Mouse (Mus musculus): ENCODE measurements around the gene Rasgrp3. TPM values are rescaled to one million over a fixed set of nuclear protein-coding genes. Genes with fewer than 3 reads are reported as not detected.

Rasgrp3 gene
- polyA plus RNA-seq, 1 experiment from 2014 or later = 5.5 TPM

DNA sequence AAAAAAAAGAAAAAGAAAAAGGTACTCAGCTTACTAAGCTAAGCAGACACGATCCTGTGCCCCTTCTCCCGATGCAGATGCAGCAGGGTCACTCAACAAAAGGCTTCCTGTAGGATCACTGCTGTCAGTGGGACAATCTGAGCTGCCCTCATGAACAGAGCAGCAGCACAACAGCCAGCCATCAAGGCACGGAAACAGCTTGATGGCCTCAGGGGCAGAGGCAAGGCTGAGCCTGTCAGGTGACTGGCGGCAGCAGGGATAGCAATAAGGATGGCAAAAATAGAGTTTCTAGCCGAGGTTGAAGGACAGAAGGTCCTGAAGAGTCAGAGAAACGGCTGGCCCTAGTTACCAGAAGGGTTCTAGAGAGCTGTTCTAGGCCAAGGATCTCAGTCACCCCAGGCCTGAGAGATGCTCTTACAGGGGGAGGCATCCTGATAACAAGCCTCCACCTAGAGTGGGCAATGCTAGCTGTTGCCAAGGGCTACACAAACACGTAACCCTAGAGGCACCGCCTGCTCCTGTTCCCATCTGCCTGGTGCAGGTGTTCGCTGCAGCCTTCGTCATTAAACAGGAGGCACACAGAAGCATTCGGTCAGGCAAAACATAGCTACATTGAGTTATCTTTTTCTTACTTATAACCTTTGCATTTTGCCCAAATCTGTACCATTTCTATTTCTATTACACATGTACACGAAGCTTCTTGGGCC is 98.8 kb downstream of the Rasgrp3 start:
- H3K9ac ChIP-seq (replicated peaks) = no peak overlapping the region
- 78% methylated on average over 12 of the region's 12 CpGs for WGBS
- H3K9me3 ChIP-seq = no peaks in the 10 kb centered on the region
- no peaks in the 10 kb centered on the region for H3K27me3 ChIP-seq
- peak; percentile 50 for ATAC-seq
- H3K27ac ChIP-seq = no peak overlapping the region
- peaks cover 32% of the 10 kb centered on the region for H3K36me3 ChIP-seq
- H3K4me1 ChIP-seq (replicated peaks) = no peaks in the 10 kb centered on the region
- no peak overlapping the region for H3K4me2 ChIP-seq (replicated peaks)
- H3K4me3 ChIP-seq (replicated peaks) = no peak overlapping the region

DNA sequence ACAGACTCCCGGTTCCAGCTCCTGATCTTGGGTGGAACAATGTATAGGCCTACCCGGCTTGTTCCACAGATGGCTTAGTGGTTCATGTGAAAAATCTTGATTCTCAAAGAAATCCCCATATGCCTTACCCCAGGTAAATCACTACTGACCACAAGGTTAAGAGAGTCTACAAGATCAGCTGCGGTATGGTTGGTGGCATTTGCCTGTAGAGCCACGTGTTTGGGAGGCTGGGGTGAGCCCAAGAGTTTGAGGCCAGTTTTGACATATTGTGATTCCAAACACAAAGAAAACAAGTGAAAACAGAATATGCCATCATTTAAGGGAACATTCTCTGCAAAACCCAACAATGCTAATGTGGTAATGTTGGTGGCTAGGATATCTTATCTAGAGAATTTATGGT is 99.9 kb downstream of the Rasgrp3 start:
- WGBS = 94% methylated on average over 4 of the region's 4 CpGs
- Histone ChIP-seq H3K9ac (replicated peaks) (no peak overlapping the region), H3K27me3 (no peaks in the 10 kb centered on the region), H3K36me3 (peaks cover 31% of the 10 kb centered on the region), H3K4me3 (replicated peaks) (no peak overlapping the region), H3K9me3 (no peaks in the 10 kb centered on the region), H3K4me2 (replicated peaks) (no peak overlapping the region), H3K4me1 (replicated peaks) (no peaks in the 10 kb centered on the region), H3K27ac (no peak overlapping the region)
- ATAC-seq = no peak

DNA sequence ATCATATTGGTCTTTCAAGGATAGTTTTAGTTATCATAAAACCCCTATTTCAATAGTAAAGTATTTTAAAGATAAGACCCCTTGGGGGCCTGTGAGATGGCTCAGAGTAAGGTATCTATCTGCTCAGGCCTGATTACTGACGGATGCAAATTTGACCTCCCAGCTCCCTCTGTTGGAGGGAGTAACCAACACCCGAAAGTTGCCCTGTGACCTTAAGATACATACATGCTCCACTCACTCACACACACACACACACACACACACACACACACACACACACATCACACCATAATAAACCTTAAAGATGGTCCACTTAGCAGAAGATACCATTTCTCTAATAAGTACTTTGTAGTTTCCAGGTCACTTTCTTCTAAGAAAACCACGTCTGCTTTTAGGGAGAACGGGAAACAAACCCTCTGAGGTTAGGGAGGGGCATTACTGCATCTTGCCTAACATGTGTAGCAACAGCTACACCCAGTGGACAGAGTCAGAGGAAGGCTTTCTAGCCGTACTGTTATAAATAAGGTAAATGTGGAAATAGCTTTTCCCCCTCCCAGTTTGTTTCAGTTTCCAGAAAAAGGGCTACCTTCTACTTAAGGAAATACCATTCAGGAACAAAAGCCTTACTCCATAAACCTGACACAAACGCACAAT is 100.8 kb downstream of the Rasgrp3 start:
- WGBS = 43% methylated on average over 6 of the region's 6 CpGs
- ATAC-seq = 0 out of 2 replicates have a peak, but pooled peaks have one; percentile 60
- Histone ChIP-seq H3K27me3 (no peaks in the 10 kb centered on the region), H3K9ac (replicated peaks) (no peak overlapping the region), H3K27ac (no peak overlapping the region), H3K4me1 (replicated peaks) (no peaks in the 10 kb centered on the region), H3K4me3 (replicated peaks) (no peak overlapping the region), H3K9me3 (no peaks in the 10 kb centered on the region), H3K4me2 (replicated peaks) (no peak overlapping the region), H3K36me3 (peaks cover 31% of the 10 kb centered on the region)

- H3K9ac ChIP-seq (replicated peaks) = no peak overlapping the region
These were observed 101.4 kb downstream of the Rasgrp3 start for GRCm38 (mm10) chr17:75537050-75537445.

GRCm38 (mm10) chr17:75538431-75538830 is 102.7 kb downstream of the Rasgrp3 start:
- 96% methylated on average over 12 of the region's 12 CpGs for WGBS
- H3K36me3 ChIP-seq = peaks cover 46% of the 10 kb centered on the region
- H3K4me2 ChIP-seq (replicated peaks) = no peak overlapping the region
- H3K9ac ChIP-seq (replicated peaks) = no peak overlapping the region
- H3K4me3 ChIP-seq (replicated peaks) = no peak overlapping the region
- no peaks in the 10 kb centered on the region for H3K27me3 ChIP-seq
- H3K9me3 ChIP-seq = no peaks in the 10 kb centered on the region
- no peak overlapping the region for H3K27ac ChIP-seq
- no peaks in the 10 kb centered on the region for H3K4me1 ChIP-seq (replicated peaks)
- no peak for ATAC-seq

More at GRCm38 (mm10) chr17:75537050-75537445, 101.4 kb downstream of the Rasgrp3 start:
- WGBS = 94% methylated on average over 7 of the region's 7 CpGs
- ATAC-seq = no peak
- Histone ChIP-seq H3K9me3 (no peaks in the 10 kb centered on the region), H3K27ac (no peak overlapping the region), H3K4me2 (replicated peaks) (no peak overlapping the region), H3K4me1 (replicated peaks) (no peaks in the 10 kb centered on the region), H3K4me3 (replicated peaks) (no peak overlapping the region), H3K27me3 (no peaks in the 10 kb centered on the region), H3K36me3 (peaks cover 36% of the 10 kb centered on the region)

GRCm38 (mm10) chr17:75539130-75539529 is 103.4 kb downstream of the Rasgrp3 start:
- Histone ChIP-seq H3K9ac (replicated peaks) (no peak overlapping the region), H3K4me3 (replicated peaks) (no peak overlapping the region), H3K27ac (no peak overlapping the region), H3K4me2 (replicated peaks) (no peak overlapping the region), H3K27me3 (no peaks in the 10 kb centered on the region), H3K4me1 (replicated peaks) (no peaks in the 10 kb centered on the region), H3K9me3 (no peaks in the 10 kb centered on the region), H3K36me3 (peaks cover 52% of the 10 kb centered on the region)
- WGBS = 94% methylated on average over 6 of the region's 6 CpGs
- no peak for ATAC-seq

DNA sequence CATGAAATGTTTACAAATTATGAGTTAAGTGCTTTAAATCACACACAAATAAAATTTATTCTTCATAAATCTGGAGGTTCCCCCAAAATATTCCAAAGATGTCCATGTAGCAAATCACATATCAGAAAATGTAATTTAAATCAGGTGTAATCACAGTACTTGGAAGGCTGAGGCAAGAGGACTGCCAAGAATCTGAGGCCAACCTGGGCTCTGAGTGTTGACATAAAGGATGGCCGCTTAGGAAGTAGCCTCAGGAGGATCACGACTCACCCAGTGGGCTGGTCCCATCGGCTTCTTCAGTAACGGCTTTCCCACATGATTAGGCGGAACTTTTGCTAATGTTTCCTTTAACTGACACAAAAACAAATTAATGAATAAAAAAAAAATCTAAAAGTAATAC is 104.1 kb downstream of the Rasgrp3 start:
- 96% methylated on average over 5 of the region's 5 CpGs for WGBS
- no peak for ATAC-seq
- peaks cover 59% of the 10 kb centered on the region for H3K36me3 ChIP-seq

DNA sequence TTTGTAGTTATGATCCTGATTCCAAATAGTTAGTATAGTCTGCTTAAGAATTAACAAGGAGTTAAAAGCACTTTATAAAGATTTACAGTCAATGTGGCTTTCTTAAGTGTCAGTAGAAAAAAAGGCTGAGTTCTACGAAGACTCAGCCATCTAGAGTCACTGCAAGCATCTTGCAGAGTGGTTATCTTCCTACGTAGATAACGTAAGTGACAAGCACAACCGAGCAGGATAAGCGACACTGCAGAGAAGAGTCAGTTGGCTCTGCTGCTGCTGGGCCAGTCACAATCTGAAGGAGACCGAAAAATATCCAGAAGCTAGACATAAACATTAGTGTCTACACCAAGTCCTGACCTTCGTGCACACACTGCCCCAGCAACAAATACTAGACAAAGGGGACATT is 107.7 kb downstream of the Rasgrp3 start:
- H3K36me3 ChIP-seq = peaks cover 62% of the 10 kb centered on the region
- H3K9ac ChIP-seq (replicated peaks) = no peak overlapping the region
- H3K27ac ChIP-seq = no peak overlapping the region
- WGBS = 95% methylated on average over 7 of the region's 7 CpGs
- no peaks in the 10 kb centered on the region for H3K27me3 ChIP-seq
- no peak overlapping the region for H3K4me3 ChIP-seq (replicated peaks)
- ATAC-seq = no peak
- no peaks in the 10 kb centered on the region for H3K4me1 ChIP-seq (replicated peaks)
- no peaks in the 10 kb centered on the region for H3K9me3 ChIP-seq
- H3K4me2 ChIP-seq (replicated peaks) = no peak overlapping the region

More for the DNA sequence above, 104.1 kb downstream of the Rasgrp3 start:
- H3K4me1 ChIP-seq (replicated peaks) = no peaks in the 10 kb centered on the region
- H3K4me3 ChIP-seq (replicated peaks) = no peak overlapping the region
- H3K4me2 ChIP-seq (replicated peaks) = no peak overlapping the region
- H3K27ac ChIP-seq = no peak overlapping the region
- no peaks in the 10 kb centered on the region for H3K9me3 ChIP-seq
- no peak overlapping the region for H3K9ac ChIP-seq (replicated peaks)
- H3K27me3 ChIP-seq = no peaks in the 10 kb centered on the region

- Histone ChIP-seq H3K9ac (replicated peaks) (no peak overlapping the region), H3K4me3 (replicated peaks) (no peak overlapping the region), H3K4me1 (replicated peaks) (no peaks in the 10 kb centered on the region), H3K4me2 (replicated peaks) (no peak overlapping the region), H3K36me3 (peaks cover 53% of the 10 kb centered on the region), H3K27ac (no peak overlapping the region), H3K9me3 (no peaks in the 10 kb centered on the region), H3K27me3 (no peaks in the 10 kb centered on the region)
- WGBS = 91% methylated on average over 7 of the region's 7 CpGs
- ATAC-seq = no peak
These were observed 108.6 kb downstream of the Rasgrp3 start for GRCm38 (mm10) chr17:75544262-75544661.

DNA sequence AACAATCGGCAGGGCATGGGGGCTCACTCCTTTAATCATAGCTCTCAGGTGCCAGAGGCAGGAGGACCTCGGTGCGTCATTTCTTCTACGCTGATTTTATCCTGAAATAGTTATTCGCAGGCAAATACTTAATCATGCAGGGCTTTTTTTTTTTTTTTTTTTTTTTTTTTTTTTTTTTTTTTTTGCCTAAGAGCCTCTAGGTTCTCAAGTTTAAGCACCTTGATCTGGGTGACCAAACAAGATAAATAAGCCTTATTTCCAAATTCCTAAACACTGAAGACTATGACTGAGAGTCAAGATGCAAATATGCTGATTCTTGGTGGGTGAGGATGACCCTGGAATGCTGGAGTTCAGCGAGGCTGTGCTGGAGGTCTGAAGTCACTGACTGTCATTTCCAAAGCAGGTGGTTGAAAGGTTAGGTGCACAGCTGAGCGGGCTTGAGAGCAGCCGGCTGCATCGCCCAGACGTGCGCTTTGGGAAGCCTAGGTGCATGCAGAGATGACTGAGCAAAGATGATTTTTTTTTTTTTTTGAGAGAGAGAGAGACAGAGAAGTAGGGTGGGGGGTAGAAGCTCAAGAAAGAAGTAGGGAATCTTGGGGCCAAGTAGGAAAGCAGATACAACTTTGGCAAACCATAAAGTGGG is 115.2 kb downstream of the Rasgrp3 start:
- Histone ChIP-seq H3K9ac (replicated peaks) (peak overlapping the region; percentile 86), H3K27ac (no peak overlapping the region), H3K4me3 (replicated peaks) (peak overlapping the region; percentile 88), H3K4me1 (replicated peaks) (peaks cover 15% of the 10 kb centered on the region), H3K36me3 (peaks cover 16% of the 10 kb centered on the region), H3K4me2 (replicated peaks) (peak overlapping the region; percentile 76), H3K9me3 (no peaks in the 10 kb centered on the region), H3K27me3 (no peaks in the 10 kb centered on the region)
- WGBS = 42% methylated on average over 11 of the region's 11 CpGs
- peak; percentile 3; the same call in 1 of the 2 replicates for ATAC-seq

- no peaks in the 10 kb centered on the region for H3K9me3 ChIP-seq
- H3K4me2 ChIP-seq (replicated peaks) = peak within 1 kb of the TSS; percentile 76
- under 1% methylated on average over 56 of the region's 56 CpGs for WGBS
- H3K4me1 ChIP-seq (replicated peaks) = peaks cover 15% of the 10 kb centered on the region
- H3K27me3 ChIP-seq = no peaks in the 10 kb centered on the region
- H3K27ac ChIP-seq = peak within 1 kb of the TSS; percentile 65
- ATAC-seq = peak; percentile 100
- peak within 1 kb of the TSS; percentile 86 for H3K9ac ChIP-seq (replicated peaks)
- peak within 1 kb of the TSS; percentile 88 for H3K4me3 ChIP-seq (replicated peaks)
- H3K36me3 ChIP-seq = peaks cover 8% of the 10 kb centered on the region
These were observed 116.1 kb downstream of the Rasgrp3 start, which contains the start of gene Fam98a for GRCm38 (mm10) chr17:75551512-75552400. Gene Fam98a, minus strand, starts transcription at chr17:75551946.

Measured in midbrain, embryonic 13.5 days (tissue).